Mouse (Mus musculus) left cerebral cortex, adult 11 months (tissue): ENCODE measurements around the gene Hcrt.

ENCODE experiments used
- DNase-seq: peaks from one replicate; pipeline ENCODE4 v3.0.0; 2022; ENCODE audit warnings: low spot score

The Hcrt gene

GRCm38 (mm10) chr11:100762831-100763230, at the start of gene Hcrt:
TSS of gene Hcrt (minus strand) at chr11:100762931.
- no peak for DNase-seq

GRCm38 (mm10) chr11:100811132-100811531, 48.4 kb upstream of the Hcrt start:
- DNase-seq, result no peak

GRCm38 (mm10) chr11:100810516-100810915, 47.8 kb upstream of the Hcrt start:
- no peak for DNase-seq

- DNase-seq, result no peak
Observed at GRCm38 (mm10) chr11:100806380-100807305, 43.9 kb upstream of the Hcrt start.

- no peak for DNase-seq
Observed at GRCm38 (mm10) chr11:100805535-100805934, 42.8 kb upstream of the Hcrt start.

- no peak for DNase-seq
Observed at GRCm38 (mm10) chr11:100804409-100804808, 41.7 kb upstream of the Hcrt start.

- no peak for DNase-seq
Observed at GRCm38 (mm10) chr11:100799426-100799825, 36.7 kb upstream of the Hcrt start.

GRCm38 (mm10) chr11:100796585-100796984, 33.9 kb upstream of the Hcrt start:
- no peak for DNase-seq

GRCm38 (mm10) chr11:100795386-100795785, 32.7 kb upstream of the Hcrt start:
- no peak for DNase-seq

GRCm38 (mm10) chr11:100791457-100792049, 28.8 kb upstream of the Hcrt start:
- no peak for DNase-seq

GRCm38 (mm10) chr11:100790644-100791043, 27.9 kb upstream of the Hcrt start:
- DNase-seq, result peak; percentile 22

GRCm38 (mm10) chr11:100789702-100790101, 27.0 kb upstream of the Hcrt start:
- DNase-seq, result no peak

- DNase-seq, result no peak
Observed at GRCm38 (mm10) chr11:100785774-100786173, 23.0 kb upstream of the Hcrt start.

GRCm38 (mm10) chr11:100784286-100784685, 21.6 kb upstream of the Hcrt start:
- DNase-seq, result no peak

- no peak for DNase-seq
Observed at GRCm38 (mm10) chr11:100782568-100782967, 19.8 kb upstream of the Hcrt start.

- no peak for DNase-seq
Observed at GRCm38 (mm10) chr11:100781763-100782475, 19.2 kb upstream of the Hcrt start.

- DNase-seq, result no peak
Observed at GRCm38 (mm10) chr11:100780247-100780646, 17.5 kb upstream of the Hcrt start.

GRCm38 (mm10) chr11:100778069-100778468, 15.3 kb upstream of the Hcrt start:
- no peak for DNase-seq

GRCm38 (mm10) chr11:100775921-100776320, 13.2 kb upstream of the Hcrt start:
- DNase-seq, result no peak

GRCm38 (mm10) chr11:100774261-100774660, 11.5 kb upstream of the Hcrt start:
- no peak for DNase-seq

GRCm38 (mm10) chr11:100770646-100771408, 8.1 kb upstream of the Hcrt start, which contains the start of gene Ghdc:
TSS of gene Ghdc (minus strand) at chr11:100770957.
- peak; percentile 66 for DNase-seq

GRCm38 (mm10) chr11:100769980-100770379, 7.2 kb upstream of the Hcrt start:
- DNase-seq, result no peak
